Mouse (Mus musculus): ENCODE results near the gene Ogdhl.
A peak's percentile ranks its signal among the peaks of the same experiment; 100 is the strongest.

Gene Ogdhl

GRCm38 (mm10) chr14:32380099-32380480 is 58.3 kb downstream of the Ogdhl start:
- DNase-seq, result no peak

- no peak for DNase-seq
Measured at GRCm38 (mm10) chr14:32381066-32381465, 59.2 kb downstream of the Ogdhl start.

DNA sequence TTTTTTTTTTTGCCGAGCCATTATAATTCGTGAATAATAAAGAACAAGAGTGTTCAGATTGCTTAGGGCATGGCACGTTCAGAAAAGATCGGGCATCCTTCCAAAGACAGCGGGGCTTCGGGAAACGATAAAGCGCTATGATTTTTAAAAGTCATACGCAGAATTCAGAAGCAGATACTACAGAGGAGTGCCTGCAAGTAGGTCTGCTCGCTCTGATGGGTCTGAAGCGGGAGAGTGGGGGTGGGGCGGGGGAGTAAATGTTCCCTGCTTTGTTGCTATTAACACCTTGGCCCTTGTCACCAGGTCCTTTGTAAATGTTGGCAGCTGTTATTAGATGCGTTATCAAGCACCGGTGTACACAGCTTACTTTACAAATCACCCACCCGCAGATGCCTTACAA is 59.8 kb downstream of the Ogdhl start:
- DNase-seq, result no peak

- peak; percentile 13 to 23 for DNase-seq
Measured at GRCm38 (mm10) chr14:32388196-32388595, 66.4 kb downstream of the Ogdhl start, which contains the start of gene 1700024G13Rik. 1700024G13Rik (minus strand) TSS chr14:32388391.

Measured in B cell, adult 2 months (primary cell).